Mouse (Mus musculus) testis, adult 2 months (tissue): ENCODE measurements around the gene B3gnt9. TPM values are rescaled to one million over a fixed set of nuclear protein-coding genes. Genes with fewer than 3 reads are reported as not detected.

ENCODE experiments used
- H3K27ac ChIP-seq: fragments of 200-500 bp; 2 replicates; pipeline ENCODE4 v1.5.1; 2012; ENCODE audit warnings: low read depth, low read length; ENCODE audit not compliant: control insufficient read depth, insufficient read depth
- H3K27me3 ChIP-seq: fragments of 200-500 bp; 2 replicates; pipeline ENCODE4 v1.6.1; 2012; ENCODE audit warnings: mild to moderate bottlenecking, low read length, moderate library complexity; ENCODE audit not compliant: control insufficient read depth, insufficient read depth
- H3K36me3 ChIP-seq: fragments of 200-500 bp; 2 replicates; pipeline ENCODE4 v1.6.1; 2012; ENCODE audit warnings: mild to moderate bottlenecking, low read length; ENCODE audit not compliant: control insufficient read depth, insufficient read depth
- H3K4me1 ChIP-seq: fragments of 200-500 bp; 2 replicates; pipeline ENCODE4 v1.6.1; 2012; ENCODE audit warnings: low read length; ENCODE audit not compliant: control insufficient read depth, insufficient read depth
- H3K4me3 ChIP-seq: fragments of 200-500 bp; 2 replicates; pipeline ENCODE4 v1.5.1; 2012; ENCODE audit warnings: low read depth, mild to moderate bottlenecking, low read length, moderate library complexity, mixed read lengths; ENCODE audit not compliant: control insufficient read depth
- CTCF ChIP-seq: fragments of 200-500 bp; IDR thresholded peaks from 2 replicates; pipeline ENCODE4 v1.5.1; 2012; ENCODE audit warnings: low read depth, mild to moderate bottlenecking, inconsistent platforms, low read length, moderate library complexity; ENCODE audit not compliant: control insufficient read depth, insufficient read depth, insufficient replicate concordance
- POLR2A ChIP-seq: fragments of 200-500 bp; IDR thresholded peaks from 2 replicates; pipeline ENCODE4 v1.6.1; 2012; ENCODE audit warnings: low read depth, mild to moderate bottlenecking, inconsistent platforms, low read length, moderate library complexity; ENCODE audit not compliant: control insufficient read depth
- polyA plus RNA-seq: library from polyadenylated mRNA; depleted of rRNA; stranded (reverse); fragments of >200 nt; gene quantifications from 2 replicates; pipeline ENCODE4 v1.2.3, GENCODE M21; 2012

The B3gnt9 gene
- polyA plus RNA-seq, 1 experiment, result 6.8 TPM

DNA sequence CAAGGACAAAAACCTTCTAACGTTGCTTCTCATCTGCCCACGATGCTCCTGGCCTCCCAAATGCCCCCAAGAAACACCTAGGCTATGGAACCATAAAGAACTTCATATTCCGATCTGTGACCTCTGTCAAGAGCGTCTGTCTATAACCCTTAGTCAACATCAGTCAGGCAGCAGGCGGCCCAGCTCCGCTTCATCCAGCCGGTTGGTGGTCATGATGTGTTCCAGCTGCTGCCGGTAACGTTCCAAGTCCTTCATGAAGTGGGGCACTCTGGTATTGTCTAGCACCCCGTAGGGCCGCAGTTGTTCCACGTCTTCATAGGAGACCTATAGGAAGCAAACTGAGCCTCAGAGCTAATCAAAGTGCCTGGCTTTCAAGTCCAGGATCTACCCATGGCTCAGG lies 26.9 kb upstream of the B3gnt9 start:
- Histone ChIP-seq H3K27ac (no peak overlapping the region), H3K36me3 (no peaks in the 10 kb centered on the region), H3K27me3 (no peaks in the 10 kb centered on the region), H3K4me3 (no peak overlapping the region), H3K4me1 (peaks cover 7% of the 10 kb centered on the region)
- TF ChIP-seq CTCF (no peak), POLR2A (no peak)

DNA sequence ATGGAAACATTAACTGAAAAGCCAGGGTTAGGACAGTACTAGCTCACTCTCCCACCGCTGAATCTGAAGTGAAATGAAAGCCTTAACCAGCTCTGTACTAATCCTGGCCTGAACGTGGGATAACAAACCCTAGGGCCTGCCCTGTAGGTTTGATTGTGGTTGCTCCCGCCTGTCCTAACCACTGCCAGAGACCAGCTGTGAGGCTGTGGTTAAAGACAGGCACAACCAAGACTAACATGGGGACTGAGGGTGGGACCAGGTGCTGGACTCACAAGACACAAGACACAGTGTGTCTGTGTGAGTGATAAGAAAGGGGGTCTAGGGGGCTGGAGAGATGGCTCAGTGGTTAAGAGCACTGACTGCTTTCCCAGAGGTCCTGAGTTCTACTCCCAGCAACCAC lies 25.6 kb upstream of the B3gnt9 start:
- Histone ChIP-seq H3K36me3 (no peaks in the 10 kb centered on the region), H3K4me1 (peaks cover 12% of the 10 kb centered on the region), H3K4me3 (no peak overlapping the region), H3K27me3 (no peaks in the 10 kb centered on the region), H3K27ac (no peak overlapping the region)
- TF ChIP-seq POLR2A (no peak), CTCF (no peak)

DNA sequence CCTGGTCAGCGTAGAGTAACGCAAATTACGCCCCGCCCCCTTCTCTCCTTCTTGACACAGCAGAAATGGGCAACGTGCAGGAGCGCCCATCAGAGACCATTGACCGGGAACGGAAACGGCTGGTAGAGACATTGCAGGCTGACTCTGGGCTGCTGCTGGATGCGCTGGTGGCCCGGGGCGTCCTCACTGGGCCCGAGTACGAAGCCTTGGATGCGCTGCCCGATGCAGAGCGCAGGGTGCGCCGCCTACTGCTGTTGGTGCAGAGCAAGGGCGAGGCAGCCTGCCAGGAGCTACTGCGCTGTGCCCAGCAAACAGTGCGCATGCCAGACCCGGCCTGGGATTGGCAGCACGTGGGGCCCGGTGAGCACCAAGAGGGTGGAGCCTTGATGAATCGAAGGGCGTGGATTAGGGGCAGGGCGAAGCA lies 24.0 kb upstream of the B3gnt9 start:
- Histone ChIP-seq H3K27me3 (no peaks in the 10 kb centered on the region), H3K4me3 (peak overlapping the region; percentile 23), H3K4me1 (peaks cover 12% of the 10 kb centered on the region), H3K36me3 (no peaks in the 10 kb centered on the region), H3K27ac (no peak overlapping the region)
- TF ChIP-seq POLR2A (no peak), CTCF (no peak)

DNA sequence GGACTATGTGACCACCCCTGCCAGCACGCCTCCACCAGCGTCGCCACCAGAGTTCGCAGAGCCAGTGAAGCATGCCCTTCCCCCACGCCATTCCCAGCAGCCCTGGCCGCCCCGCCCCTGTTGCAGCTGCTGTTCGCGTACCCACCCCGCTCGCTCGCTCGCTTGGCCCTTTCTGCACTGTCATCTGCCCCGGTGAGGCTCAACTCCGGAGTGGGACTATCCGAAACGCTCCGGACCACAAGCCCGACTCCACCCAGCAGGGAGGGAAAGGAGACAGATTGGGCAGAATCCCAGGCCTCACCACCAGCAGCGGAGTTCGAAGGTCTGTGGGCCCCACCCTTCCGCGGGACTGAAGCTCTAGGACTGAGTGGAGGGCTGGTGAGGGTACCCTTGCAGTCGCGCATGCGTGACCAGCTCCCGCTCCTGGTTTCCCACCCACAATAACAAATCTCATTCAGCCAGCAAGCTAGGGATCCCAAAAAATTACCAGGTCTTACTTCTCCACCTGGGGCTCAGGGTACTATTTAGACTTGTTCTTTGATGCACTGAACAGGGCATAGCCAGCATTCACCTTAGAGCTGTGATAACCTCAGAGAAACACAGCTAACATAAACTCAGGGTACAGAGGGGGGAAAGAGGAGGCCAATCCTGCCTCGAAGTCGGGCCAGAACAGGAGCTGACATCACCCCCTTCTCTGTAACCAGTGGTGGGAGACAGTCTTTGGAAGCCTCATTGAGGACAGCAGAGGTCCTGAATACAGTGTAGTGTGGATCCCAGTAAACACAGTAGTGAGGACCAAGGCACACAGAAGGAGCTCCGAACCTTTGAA lies 21.6 kb upstream of the B3gnt9 start:
- no peak overlapping the region for H3K27ac ChIP-seq
- no peaks in the 10 kb centered on the region for H3K27me3 ChIP-seq
- TF ChIP-seq POLR2A (no peak), CTCF (no peak)
- H3K36me3 ChIP-seq, result no peaks in the 10 kb centered on the region
- peaks cover 12% of the 10 kb centered on the region for H3K4me1 ChIP-seq
- H3K4me3 ChIP-seq, result peak overlapping the region; percentile 33

DNA sequence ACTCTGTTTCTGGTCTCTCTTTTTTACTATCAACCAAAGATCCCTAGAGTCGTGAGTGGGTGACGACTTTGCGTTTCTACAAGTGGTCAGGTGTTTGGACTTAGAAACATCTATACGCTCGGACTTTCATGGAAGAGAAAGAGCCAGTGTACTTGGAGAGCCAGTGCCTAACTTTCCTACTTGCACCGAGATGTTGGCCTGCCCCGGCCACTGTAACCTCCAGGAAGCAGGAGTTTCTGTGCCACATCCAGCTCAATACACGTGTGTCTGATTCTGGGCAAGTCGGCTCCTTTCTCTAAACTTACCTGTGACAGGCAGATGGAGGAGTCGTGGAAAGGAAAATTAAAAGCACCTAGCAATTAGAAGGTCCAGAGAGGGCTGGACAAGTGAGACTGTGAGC lies 20.9 kb upstream of the B3gnt9 start, which contains the start of gene Nol3:
TSS of gene Nol3 (plus strand) at position 301 of the 400 bp plus-strand sequence.
- no peak for TF ChIP-seq POLR2A
- TF ChIP-seq CTCF, result no peak
- Histone ChIP-seq H3K36me3 (no peaks in the 10 kb centered on the region), H3K27ac (no peak within 1 kb of the TSS), H3K4me3 (peak within 1 kb of the TSS; percentile 33), H3K27me3 (no peaks in the 10 kb centered on the region), H3K4me1 (peaks cover 13% of the 10 kb centered on the region)

DNA sequence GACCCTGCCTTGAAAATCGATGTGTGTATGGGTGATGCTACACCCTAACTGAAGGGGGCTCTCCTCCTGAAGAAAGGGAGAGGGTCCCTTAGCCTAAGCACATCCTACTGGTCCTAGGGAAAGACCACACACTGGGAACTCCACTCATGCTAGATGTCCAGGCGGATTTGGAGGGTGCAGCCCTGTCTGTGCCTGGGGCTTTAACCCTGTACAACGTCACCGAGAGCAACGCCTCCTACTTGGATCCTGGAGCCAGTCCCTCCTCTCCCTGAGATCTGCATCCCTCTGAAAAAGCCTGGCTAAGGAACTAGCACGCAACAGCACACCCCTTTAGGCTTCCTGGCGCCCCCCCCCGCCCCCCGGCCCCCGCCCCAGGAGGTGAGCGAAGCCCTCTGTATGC lies 20.4 kb upstream of the B3gnt9 start:
- H3K4me1 ChIP-seq, result peaks cover 17% of the 10 kb centered on the region
- H3K27ac ChIP-seq, result no peak overlapping the region
- no peak overlapping the region for H3K4me3 ChIP-seq
- TF ChIP-seq CTCF (no peak), POLR2A (no peak)
- no peaks in the 10 kb centered on the region for H3K36me3 ChIP-seq
- H3K27me3 ChIP-seq, result no peaks in the 10 kb centered on the region

DNA sequence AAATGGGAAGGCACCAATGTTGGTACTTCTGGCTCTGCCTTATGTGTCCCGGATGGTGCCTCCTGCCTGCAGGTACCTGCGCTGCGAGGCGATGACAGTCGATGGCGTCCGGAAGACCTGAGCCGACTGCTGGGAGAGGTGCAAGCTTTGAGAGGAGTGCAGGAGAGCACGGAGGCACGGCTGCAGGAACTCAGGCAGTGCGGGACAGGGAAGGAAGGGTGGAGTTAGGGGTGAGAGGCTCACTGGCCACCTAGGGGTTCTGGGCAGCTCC lies 15.9 kb upstream of the B3gnt9 start:
- Histone ChIP-seq H3K4me3 (no peak overlapping the region; the same call in 1 of the 2 replicates), H3K36me3 (no peaks in the 10 kb centered on the region), H3K27me3 (no peaks in the 10 kb centered on the region), H3K4me1 (peaks cover 27% of the 10 kb centered on the region), H3K27ac (no peak overlapping the region)
- TF ChIP-seq POLR2A (no peak), CTCF (no peak)

DNA sequence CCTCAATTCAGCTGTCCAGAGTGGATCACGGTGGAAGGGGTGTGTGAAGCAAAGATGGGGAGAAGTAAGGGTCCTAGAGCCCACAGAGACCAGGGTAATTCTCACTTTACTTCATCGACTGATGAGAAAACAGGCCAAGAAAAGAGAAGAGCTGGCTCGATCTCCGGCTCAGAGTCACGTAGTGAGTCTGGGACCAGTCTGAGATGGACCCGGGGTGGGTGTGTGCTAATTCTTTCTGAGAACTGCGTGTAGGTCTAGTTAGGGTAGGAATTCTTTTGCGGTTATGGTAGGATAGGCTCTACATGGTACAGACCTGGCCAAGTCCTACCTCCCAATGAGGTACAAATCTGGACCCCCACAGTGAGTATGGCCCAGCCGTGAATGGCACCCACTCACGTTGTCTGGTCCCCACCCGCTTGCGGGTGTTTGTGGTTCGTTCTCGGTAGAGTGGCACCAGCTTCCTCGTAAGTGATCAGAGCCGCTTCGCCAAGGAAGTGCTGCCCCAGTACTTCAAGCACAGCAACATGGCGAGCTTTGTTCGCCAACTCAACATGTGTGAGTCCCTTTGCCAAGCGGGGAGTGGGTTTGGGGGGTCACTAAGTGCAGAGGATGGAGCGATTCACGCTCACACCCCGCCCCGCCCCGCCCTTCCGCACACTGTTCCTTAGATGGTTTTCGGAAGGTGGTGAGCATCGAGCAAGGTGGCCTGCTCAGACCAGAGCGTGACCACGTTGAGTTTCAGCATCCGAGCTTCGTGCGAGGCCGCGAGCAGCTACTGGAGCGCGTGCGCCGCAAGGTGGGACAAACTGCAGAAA lies 15.4 kb upstream of the B3gnt9 start:
- Histone ChIP-seq H3K4me1 (peaks cover 27% of the 10 kb centered on the region), H3K4me3 (peak overlapping the region; percentile 10), H3K36me3 (no peaks in the 10 kb centered on the region), H3K27me3 (no peaks in the 10 kb centered on the region), H3K27ac (no peak overlapping the region)
- TF ChIP-seq POLR2A, result no peak
- TF ChIP-seq CTCF, result no peak
